Mouse (Mus musculus) limb, embryonic 14.5 days (tissue): ENCODE data around the gene Agbl3. TPM values are rescaled to one million over a fixed set of nuclear protein-coding genes. Genes with fewer than 3 reads are reported as not detected.
A peak's percentile ranks its signal among the peaks of the same experiment; 100 is the strongest.

ENCODE experiments used
- ATAC-seq: fragments of 200-750 bp; cut with Nextera tagmentation; 2 replicates; pipeline ENCODE4 v1.8.0; 2017; ENCODE audit warnings: low read depth, moderate number of reproducible peaks, moderate TSS enrichment; ENCODE audit not compliant: low FRiP score
- DNase-seq: peaks from one replicate; pipeline ENCODE4 v3.0.0-alpha.2; 2015; ENCODE audit warnings: low spot score
- H3K27ac ChIP-seq: fragments of 300-500 bp; sonication (generic); replicated peaks from 2 replicates; pipeline ENCODE4 v1.5.1; 2014; ENCODE audit warnings: low read depth, mild to moderate bottlenecking, low read length, moderate library complexity, mixed read lengths
- H3K27me3 ChIP-seq: fragments of 300-500 bp; sonication (generic); 2 replicates; pipeline ENCODE4 v1.6.1; 2014; ENCODE audit warnings: low read length, mixed read lengths; ENCODE audit not compliant: control insufficient read depth, insufficient read depth
- H3K36me3 ChIP-seq: fragments of 300-500 bp; sonication (generic); 2 replicates; pipeline ENCODE4 v1.6.1; 2014; ENCODE audit warnings: mild to moderate bottlenecking, low read length, moderate library complexity, mixed read lengths; ENCODE audit not compliant: control insufficient read depth, insufficient read depth
- H3K4me1 ChIP-seq: fragments of 300-500 bp; sonication (generic); 2 replicates; pipeline ENCODE4 v1.6.1; 2014; ENCODE audit warnings: antibody characterized with exemption, low read length, mixed read lengths; ENCODE audit not compliant: control insufficient read depth, insufficient read depth
- H3K4me2 ChIP-seq: fragments of 300-500 bp; sonication (generic); replicated peaks from 2 replicates; pipeline ENCODE4 v1.6.1; 2014; ENCODE audit warnings: low read depth, mild to moderate bottlenecking, low read length, moderate library complexity; ENCODE audit not compliant: severe bottlenecking
- H3K4me3 ChIP-seq: fragments of 300-500 bp; sonication (generic); replicated peaks from 2 replicates; pipeline ENCODE4 v1.5.1; 2014; ENCODE audit warnings: low read length
- H3K9ac ChIP-seq: fragments of 300-500 bp; sonication (generic); 2 replicates; pipeline ENCODE4 v1.6.1; 2014; ENCODE audit warnings: mild to moderate bottlenecking, low read depth, low read length, moderate library complexity; ENCODE audit not compliant: severe bottlenecking
- H3K9me3 ChIP-seq: fragments of 300-500 bp; sonication (generic); 2 replicates; pipeline ENCODE4 v1.6.1; 2016; ENCODE audit warnings: low read length; ENCODE audit not compliant: control insufficient read depth
- POLR2A ChIP-seq: fragments of 200-500 bp; IDR thresholded peaks from 2 replicates; pipeline ENCODE4 v1.8.0; 2012; ENCODE audit warnings: inconsistent platforms, mild to moderate bottlenecking, moderate library complexity, borderline replicate concordance; ENCODE audit not compliant: insufficient read depth, insufficient read length; ENCODE audit errors: extremely low read depth
- WGBS: fragments of 180-500 bp; shearing (Covaris S2); extraction: QIAGEN DNeasy Blood & Tissue Kit; methylation state at CpG from one replicate; pipeline ENCODE4 v1.1.7; 2014; 5-methylcytosine and 5-hydroxymethylcytosine counted together
- polyA plus RNA-seq, 2 experiments: library from polyadenylated mRNA; depleted of rRNA in 1 of 2; stranded (reverse) in 1 of 2; unstranded in 1 of 2; fragments of >200 nt; fragmentation: Nextera tagmentation in 1 of 2; extraction: Ambion mirVana in 1 of 2; gene quantifications; 2 replicates each; pipeline versions ENCODE4 v1.2.1 to v1.2.3; 2012 to 2014

Agbl3 gene
- polyA plus RNA-seq, 2 experiments = 8.2 to 11.3 TPM

- no peak overlapping the region for H3K4me3 ChIP-seq
- H3K4me1 ChIP-seq = no peaks in the 10 kb centered on the region
- 92% methylated on average over 5 of the region's 5 CpGs for WGBS
- H3K27me3 ChIP-seq = no peaks in the 10 kb centered on the region
- DNase-seq = no peak
- no peaks in the 10 kb centered on the region for H3K9me3 ChIP-seq
- H3K9ac ChIP-seq = no peak overlapping the region
- TF ChIP-seq POLR2A = no peak
- H3K27ac ChIP-seq = no peak overlapping the region
- ATAC-seq = no peak
- no peaks in the 10 kb centered on the region for H3K36me3 ChIP-seq
- H3K4me2 ChIP-seq = no peak overlapping the region
Observed at GRCm38 (mm10) chr6:34832352-34832751, 52.1 kb downstream of the Agbl3 start.

GRCm38 (mm10) chr6:34861546-34862053 is 81.4 kb downstream of the Agbl3 start:
- H3K36me3 ChIP-seq = no peaks in the 10 kb centered on the region
- no peak for TF ChIP-seq POLR2A
- DNase-seq = no peak
- no peaks in the 10 kb centered on the region for H3K9me3 ChIP-seq
- H3K9ac ChIP-seq = no peak overlapping the region
- H3K4me2 ChIP-seq = no peak overlapping the region
- peaks cover 12% of the 10 kb centered on the region for H3K4me1 ChIP-seq
- ATAC-seq = no peak
- WGBS = 91% methylated on average over 11 of the region's 11 CpGs
- no peak overlapping the region for H3K4me3 ChIP-seq
- H3K27ac ChIP-seq = no peak overlapping the region
- no peaks in the 10 kb centered on the region for H3K27me3 ChIP-seq

- H3K4me3 ChIP-seq = no peak overlapping the region
- H3K9ac ChIP-seq = no peak overlapping the region
- H3K4me1 ChIP-seq = peaks cover 12% of the 10 kb centered on the region
- H3K36me3 ChIP-seq = no peaks in the 10 kb centered on the region
- peak overlapping the region; percentile 39; the same call in 1 of the 2 replicates for H3K4me2 ChIP-seq
- DNase-seq (no peak), ATAC-seq (no peak)
- TF ChIP-seq POLR2A = no peak
- no peak overlapping the region for H3K27ac ChIP-seq
- H3K9me3 ChIP-seq = no peaks in the 10 kb centered on the region
- WGBS = 91% methylated on average over 6 of the region's 6 CpGs
- H3K27me3 ChIP-seq = no peaks in the 10 kb centered on the region
Observed at GRCm38 (mm10) chr6:34862381-34862780, 82.1 kb downstream of the Agbl3 start.

- no peaks in the 10 kb centered on the region for H3K36me3 ChIP-seq
- H3K9me3 ChIP-seq = no peaks in the 10 kb centered on the region
- no peak for TF ChIP-seq POLR2A
- 22% methylated on average over 11 of the region's 11 CpGs for WGBS
- no peaks in the 10 kb centered on the region for H3K27me3 ChIP-seq
- DNase-seq (no peak), ATAC-seq (no peak)
- H3K4me1 ChIP-seq = peaks cover 12% of the 10 kb centered on the region
- H3K4me2 ChIP-seq = peak within 1 kb of the TSS; percentile 39
- H3K9ac ChIP-seq = peak within 1 kb of the TSS; percentile 44
- H3K4me3 ChIP-seq = peak within 1 kb of the TSS; percentile 7
- H3K27ac ChIP-seq = no peak within 1 kb of the TSS
Observed at GRCm38 (mm10) chr6:34862791-34863403, 82.7 kb downstream of the Agbl3 start, which contains the start of gene Tmem140. TSS of gene Tmem140 (plus strand) at chr6:34863146.

GRCm38 (mm10) chr6:34863786-34864514 is 83.7 kb downstream of the Agbl3 start:
- 57% methylated on average over 9 of the region's 9 CpGs for WGBS

More at GRCm38 (mm10) chr6:34863786-34864514, 83.7 kb downstream of the Agbl3 start:
- Histone ChIP-seq H3K4me3 (no peak overlapping the region), H3K4me2 (no peak overlapping the region), H3K9me3 (no peaks in the 10 kb centered on the region), H3K9ac (no peak overlapping the region), H3K27ac (no peak overlapping the region), H3K27me3 (no peaks in the 10 kb centered on the region), H3K36me3 (no peaks in the 10 kb centered on the region), H3K4me1 (peaks cover 12% of the 10 kb centered on the region)
- no peak for TF ChIP-seq POLR2A
- ATAC-seq (no peak), DNase-seq (no peak)
